Mouse (Mus musculus): ENCODE measurements around the gene Usf3. TPM values are rescaled to one million over a fixed set of nuclear protein-coding genes. Genes with fewer than 3 reads are reported as not detected.
A peak's percentile ranks its signal among the peaks of the same experiment; 100 is the strongest.

The Usf3 gene
- total and polyA plus RNA-seq, 2 experiments from 2014 or later = 2.3 to 14.5 TPM

DNA sequence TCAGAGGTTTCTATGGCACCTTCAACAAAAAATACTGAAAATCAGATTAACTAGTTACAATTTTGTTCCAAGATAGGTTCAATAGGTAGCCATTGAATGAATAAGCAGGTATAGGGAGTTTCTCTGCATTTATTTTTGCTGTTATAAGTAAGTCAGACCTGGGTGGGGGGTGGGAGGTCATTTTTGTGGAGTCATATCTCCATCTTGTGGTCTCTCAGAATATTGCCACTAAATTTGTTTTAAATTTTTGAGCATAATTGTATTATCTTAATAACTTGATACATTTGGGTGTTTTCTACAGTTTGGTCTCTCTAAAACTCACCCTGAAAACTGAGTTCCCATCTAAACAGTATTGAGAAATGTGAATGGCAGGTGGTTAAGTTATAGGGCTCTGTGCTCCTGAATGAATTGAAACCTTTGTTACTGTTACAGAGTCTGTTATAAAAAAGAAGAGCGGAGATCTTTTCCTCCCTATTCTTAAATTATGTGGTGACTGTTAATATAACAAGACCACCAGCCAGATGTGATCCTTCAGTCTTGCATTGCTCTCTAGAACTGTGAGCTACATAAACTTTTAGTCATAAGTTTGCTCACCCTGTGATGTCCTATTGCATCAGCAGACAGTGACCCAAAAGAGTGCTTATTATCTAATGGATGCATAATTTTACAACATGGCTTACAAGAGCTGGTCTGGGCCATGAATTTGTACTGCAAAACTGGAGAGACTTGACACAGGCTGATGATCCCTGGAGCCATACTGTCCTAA lies 23.9 kb upstream of the Usf3 start:
- TF ChIP-seq CTCF (IDR thresholded peaks at IDR 0.05; ENCODE audit: low read depth) = peak; percentile 52
- no peaks in the 10 kb centered on the region for H3K27me3 ChIP-seq (ENCODE audit: insufficient read depth, low read length)
- no peak overlapping the region for H3K27ac ChIP-seq (ENCODE audit: low read depth, low read length)
- peak; percentile 35 for DNase-seq
- WGBS = 96% methylated on average over 1 of the region's 1 CpGs
- H3K9me3 ChIP-seq (ENCODE audit: low read length) = no peaks in the 10 kb centered on the region
- no peak overlapping the region for H3K9ac ChIP-seq
- no peaks in the 10 kb centered on the region for H3K4me1 ChIP-seq (ENCODE audit: insufficient read depth)
- no peak overlapping the region for H3K4me3 ChIP-seq (ENCODE audit: low read depth, low read length)
- H3K4me2 ChIP-seq (ENCODE audit: low read depth) = no peak overlapping the region
- no peak for ATAC-seq
- no peaks in the 10 kb centered on the region for H3K36me3 ChIP-seq (ENCODE audit: insufficient read depth)

GRCm38 (mm10) chr16:44154497-44155057 lies 18.5 kb upstream of the Usf3 start:
- Histone ChIP-seq H3K36me3 (ENCODE audit: insufficient read depth) (no peaks in the 10 kb centered on the region; the same call in 1 of the 2 replicates), H3K4me1 (ENCODE audit: insufficient read depth) (no peaks in the 10 kb centered on the region), H3K4me2 (ENCODE audit: low read depth) (no peak overlapping the region), H3K9ac (no peak overlapping the region), H3K27me3 (ENCODE audit: insufficient read depth, low read length) (no peaks in the 10 kb centered on the region), H3K4me3 (ENCODE audit: low read depth, low read length) (no peak overlapping the region), H3K9me3 (ENCODE audit: low read length) (no peaks in the 10 kb centered on the region), H3K27ac (ENCODE audit: low read depth, low read length) (no peak overlapping the region)
- no peak for TF ChIP-seq CTCF (IDR thresholded peaks at IDR 0.05; ENCODE audit: low read depth)
- ATAC-seq (no peak), DNase-seq (no peak)
- WGBS = 68% methylated on average over 6 of the region's 6 CpGs

- no peaks in the 10 kb centered on the region for H3K4me1 ChIP-seq (ENCODE audit: insufficient read depth)
- no peaks in the 10 kb centered on the region for H3K27me3 ChIP-seq (ENCODE audit: insufficient read depth, low read length)
- no peaks in the 10 kb centered on the region; the same call in 1 of the 2 replicates for H3K36me3 ChIP-seq (ENCODE audit: insufficient read depth)
- DNase-seq (no peak), ATAC-seq (no peak)
- 92% methylated on average over 7 of the region's 7 CpGs for WGBS
- H3K9ac ChIP-seq = no peak overlapping the region
- no peak overlapping the region for H3K27ac ChIP-seq (ENCODE audit: low read depth, low read length)
- no peak for TF ChIP-seq CTCF (IDR thresholded peaks at IDR 0.05; ENCODE audit: low read depth)
- no peak overlapping the region for H3K4me3 ChIP-seq (ENCODE audit: low read depth, low read length)
- no peaks in the 10 kb centered on the region for H3K9me3 ChIP-seq (ENCODE audit: low read length)
- H3K4me2 ChIP-seq (ENCODE audit: low read depth) = no peak overlapping the region
Observed at GRCm38 (mm10) chr16:44159325-44159724, 13.7 kb upstream of the Usf3 start.

DNA sequence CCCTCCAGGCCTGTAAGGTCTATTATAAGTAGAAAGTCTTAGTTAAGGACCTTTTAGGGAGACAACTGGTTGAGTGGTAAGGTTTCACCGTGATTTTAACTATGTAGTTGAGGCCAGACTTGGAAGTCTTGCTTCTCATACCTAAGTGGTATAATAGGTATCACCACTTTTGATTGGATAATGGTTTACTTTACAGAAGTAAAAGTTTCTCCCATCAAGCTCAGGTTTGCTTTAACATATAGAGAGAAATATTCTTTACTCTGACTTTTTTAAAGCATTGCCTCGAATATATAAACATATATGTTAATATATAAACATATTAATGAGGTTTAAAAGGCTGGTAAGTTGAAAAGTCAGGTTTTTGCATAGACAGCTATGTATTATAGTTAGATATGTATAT lies 9.2 kb upstream of the Usf3 start:
- no peak for ATAC-seq

GRCm38 (mm10) chr16:44165182-44165581 lies 7.9 kb upstream of the Usf3 start:
- DNase-seq (no peak), ATAC-seq (no peak)
- no peaks in the 10 kb centered on the region for H3K9me3 ChIP-seq (ENCODE audit: low read length)
- H3K27ac ChIP-seq (ENCODE audit: low read depth, low read length) = no peak overlapping the region
- H3K4me2 ChIP-seq (ENCODE audit: low read depth) = no peak overlapping the region
- H3K4me1 ChIP-seq (ENCODE audit: insufficient read depth) = no peaks in the 10 kb centered on the region
- 59% methylated on average over 3 of the region's 3 CpGs for WGBS
- no peak for TF ChIP-seq CTCF (IDR thresholded peaks at IDR 0.05; ENCODE audit: low read depth)
- H3K27me3 ChIP-seq (ENCODE audit: insufficient read depth, low read length) = no peaks in the 10 kb centered on the region
- no peak overlapping the region for H3K9ac ChIP-seq
- no peak overlapping the region for H3K4me3 ChIP-seq (ENCODE audit: low read depth, low read length)
- H3K36me3 ChIP-seq (ENCODE audit: insufficient read depth) = no peaks in the 10 kb centered on the region

More for the DNA sequence above, 9.2 kb upstream of the Usf3 start:
- no peak for DNase-seq
- H3K9me3 ChIP-seq (ENCODE audit: low read length) = no peaks in the 10 kb centered on the region
- no peak overlapping the region for H3K9ac ChIP-seq
- H3K27me3 ChIP-seq (ENCODE audit: insufficient read depth, low read length) = no peaks in the 10 kb centered on the region
- H3K4me2 ChIP-seq (ENCODE audit: low read depth) = no peak overlapping the region
- no peak overlapping the region for H3K4me3 ChIP-seq (ENCODE audit: low read depth, low read length)
- no peaks in the 10 kb centered on the region; the same call in 1 of the 2 replicates for H3K36me3 ChIP-seq (ENCODE audit: insufficient read depth)
- no peak for TF ChIP-seq CTCF (IDR thresholded peaks at IDR 0.05; ENCODE audit: low read depth)
- H3K27ac ChIP-seq (ENCODE audit: low read depth, low read length) = no peak overlapping the region
- H3K4me1 ChIP-seq (ENCODE audit: insufficient read depth) = no peaks in the 10 kb centered on the region
- 94% methylated on average over 2 of the region's 2 CpGs for WGBS

- H3K27me3 ChIP-seq (ENCODE audit: insufficient read depth, low read length) = no peaks in the 10 kb centered on the region
- peaks cover under 1% of the 10 kb centered on the region; the same call in 1 of the 2 replicates for H3K4me1 ChIP-seq (ENCODE audit: insufficient read depth)
- H3K36me3 ChIP-seq (ENCODE audit: insufficient read depth) = no peaks in the 10 kb centered on the region
- DNase-seq = no peak
- no peaks in the 10 kb centered on the region for H3K9me3 ChIP-seq (ENCODE audit: low read length)
- WGBS = 87% methylated on average over 4 of the region's 4 CpGs
- ATAC-seq = no peak
- no peak for TF ChIP-seq CTCF (IDR thresholded peaks at IDR 0.05; ENCODE audit: low read depth)
- no peak overlapping the region for H3K9ac ChIP-seq
- H3K4me2 ChIP-seq (ENCODE audit: low read depth) = no peak overlapping the region
- H3K4me3 ChIP-seq (ENCODE audit: low read depth, low read length) = no peak overlapping the region
- H3K27ac ChIP-seq (ENCODE audit: low read depth, low read length) = no peak overlapping the region
Observed at GRCm38 (mm10) chr16:44168990-44169389, 4.1 kb upstream of the Usf3 start.
